Mouse (Mus musculus) kidney, postnatal 0 days (tissue): ENCODE measurements around the gene Srgap3. TPM values are rescaled to one million over a fixed set of nuclear protein-coding genes. Genes with fewer than 3 reads are reported as not detected.

Experiments
- ATAC-seq: fragments of 200-750 bp; cut with Nextera tagmentation; replicated peaks from 2 replicates; pipeline ENCODE4 v1.8.0; 2017; ENCODE audit warnings: low read depth, moderate number of reproducible peaks, moderate TSS enrichment, moderate library complexity; ENCODE audit not compliant: low FRiP score
- DNase-seq: peaks from one replicate; pipeline ENCODE4 v3.0.0-alpha.2; 2016; ENCODE audit warnings: low spot score
- H3K27ac ChIP-seq: fragments of 300-500 bp; sonication (generic); 2 replicates; pipeline ENCODE4 v1.5.1; 2014; ENCODE audit warnings: mild to moderate bottlenecking
- H3K27me3 ChIP-seq: fragments of 300-500 bp; sonication (generic); 2 replicates; pipeline ENCODE4 v1.6.1; 2014; ENCODE audit warnings: low read length, mixed read lengths; ENCODE audit not compliant: insufficient read depth
- H3K36me3 ChIP-seq: fragments of 300-500 bp; sonication (generic); 2 replicates; pipeline ENCODE4 v1.6.1; 2014; ENCODE audit warnings: low read length, mixed read lengths; ENCODE audit not compliant: insufficient read depth
- H3K4me1 ChIP-seq: fragments of 300-500 bp; sonication (generic); replicated peaks from 2 replicates; pipeline ENCODE4 v1.6.1; 2014; ENCODE audit warnings: antibody characterized with exemption, low read length, mixed read lengths; ENCODE audit not compliant: insufficient read depth
- H3K4me2 ChIP-seq: fragments of 300-500 bp; sonication (generic); 2 replicates; pipeline ENCODE4 v1.6.1; 2014; ENCODE audit warnings: mild to moderate bottlenecking, low read length, moderate library complexity, mixed read lengths
- H3K4me3 ChIP-seq: fragments of 300-500 bp; sonication (generic); replicated peaks from 2 replicates; pipeline ENCODE4 v1.5.1; 2014; ENCODE audit warnings: low read depth, low read length
- H3K9ac ChIP-seq: fragments of 300-500 bp; sonication (generic); 2 replicates; pipeline ENCODE4 v1.6.1; 2014; ENCODE audit warnings: low read depth, low read length
- H3K9me3 ChIP-seq: fragments of 300-500 bp; sonication (generic); replicated peaks from 2 replicates; pipeline ENCODE4 v1.6.1; 2016; ENCODE audit warnings: low read length, inconsistent platforms, mixed read lengths
- CTCF ChIP-seq: IDR thresholded peaks from 2 replicates; pipeline ENCODE4 v1.5.1; 2016; ENCODE audit warnings: antibody characterized with exemption, low read depth, mild to moderate bottlenecking, moderate library complexity
- WGBS: fragments of 180-500 bp; shearing (Covaris S2); extraction: QIAGEN DNeasy Blood & Tissue Kit; methylation state at CpG from one replicate; pipeline ENCODE4 v1.1.7; 2014; 5-methylcytosine and 5-hydroxymethylcytosine counted together
- polyA plus RNA-seq: library from polyadenylated mRNA; unstranded; fragments of >200 nt; fragmentation: Nextera tagmentation; extraction: Ambion mirVana; gene quantifications from 2 replicates; pipeline ENCODE4 v1.2.1, GENCODE M21; 2015

Srgap3 gene
- polyA plus RNA-seq, 1 experiment from 2014 or later = 2.1 TPM

DNA sequence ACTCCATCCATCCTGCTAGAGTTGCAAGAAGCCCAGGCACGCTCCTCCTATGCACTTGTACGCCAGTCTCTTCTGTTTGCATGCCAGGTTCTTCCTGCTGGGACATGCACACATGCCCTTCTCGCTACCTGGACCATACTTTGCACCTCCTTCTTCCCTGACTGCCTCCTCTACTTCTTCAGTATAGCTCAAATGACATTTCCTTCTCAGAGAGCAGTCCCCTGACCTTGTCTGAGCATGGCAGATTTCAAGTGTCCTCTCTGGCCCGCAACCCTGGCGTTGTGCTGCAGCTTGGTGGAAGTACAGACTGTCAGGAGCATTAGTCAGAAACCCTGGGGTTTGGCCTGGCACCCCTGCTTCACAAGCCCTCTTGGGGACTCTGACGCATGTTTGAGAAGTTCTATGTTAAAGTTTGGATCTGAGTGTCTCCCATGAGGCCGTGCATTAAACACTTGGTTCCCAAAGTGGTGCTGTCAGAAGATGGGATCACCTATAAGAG, 128.6 kb downstream of the Srgap3 start:
- Histone ChIP-seq H3K4me1 (no peaks in the 10 kb centered on the region), H3K9me3 (no peaks in the 10 kb centered on the region), H3K9ac (no peak overlapping the region), H3K4me2 (no peak overlapping the region), H3K27me3 (no peaks in the 10 kb centered on the region), H3K36me3 (no peaks in the 10 kb centered on the region), H3K4me3 (no peak overlapping the region), H3K27ac (no peak overlapping the region)
- WGBS = 88% methylated on average over 7 of the region's 7 CpGs
- ATAC-seq (no peak), DNase-seq (no peak)
- no peak for TF ChIP-seq CTCF

DNA sequence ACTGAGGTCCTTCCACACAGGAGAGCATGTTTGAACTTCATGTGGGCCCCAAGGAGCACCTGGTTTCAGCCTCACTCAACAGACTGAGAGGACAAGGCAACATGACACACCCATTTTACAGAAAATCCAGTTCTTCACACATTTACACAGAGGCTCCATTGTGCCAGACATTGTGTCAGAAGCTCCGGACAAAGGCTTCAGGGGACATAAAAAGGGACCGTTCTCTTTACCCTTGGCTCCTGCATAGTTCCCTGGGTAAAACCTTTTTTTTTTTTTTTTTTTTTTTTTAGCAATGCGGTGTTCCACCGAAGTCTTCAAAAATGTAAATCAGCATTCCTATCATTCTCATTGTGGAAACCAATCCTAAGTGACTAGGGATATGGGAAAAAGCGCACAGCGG, 131.5 kb downstream of the Srgap3 start:
- no peaks in the 10 kb centered on the region for H3K9me3 ChIP-seq
- H3K4me1 ChIP-seq = no peaks in the 10 kb centered on the region
- DNase-seq (no peak), ATAC-seq (no peak)
- H3K36me3 ChIP-seq = no peaks in the 10 kb centered on the region
- H3K4me3 ChIP-seq = no peak overlapping the region
- no peak for TF ChIP-seq CTCF
- H3K27me3 ChIP-seq = no peaks in the 10 kb centered on the region
- 76% methylated on average over 6 of the region's 6 CpGs for WGBS
- no peak overlapping the region for H3K9ac ChIP-seq
- no peak overlapping the region for H3K4me2 ChIP-seq
- no peak overlapping the region for H3K27ac ChIP-seq

DNA sequence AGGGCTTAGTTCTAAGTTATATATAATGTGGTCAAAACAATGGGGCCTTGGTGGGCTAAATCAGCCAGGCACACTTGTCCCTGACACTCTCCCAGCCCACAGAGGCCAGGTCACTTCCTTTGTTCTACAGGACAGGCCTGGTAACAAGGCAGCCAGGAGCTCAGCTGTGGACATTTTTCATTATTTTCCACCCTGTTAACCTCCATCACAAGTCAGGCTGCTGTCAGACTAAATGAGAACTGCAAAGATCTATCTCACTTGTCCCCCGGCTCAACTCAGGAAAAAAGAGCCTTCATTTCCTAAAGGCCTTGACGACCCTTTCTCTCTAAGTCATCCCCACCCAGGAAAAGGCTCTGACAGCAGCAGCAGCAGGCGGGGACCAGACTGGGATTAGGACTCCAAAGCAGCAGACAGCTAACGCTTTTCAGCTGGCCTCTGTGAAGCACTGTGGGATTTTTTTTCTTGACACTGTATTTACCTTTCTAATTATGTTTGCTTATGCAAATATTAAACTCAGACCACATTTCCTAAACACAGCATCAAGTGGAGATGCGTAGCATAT, 132.5 kb downstream of the Srgap3 start:
- 25% methylated on average over 5 of the region's 5 CpGs for whole genome bisulfite sequencing
- DNase-seq = peak; percentile 74
- no peak overlapping the region for H3K9ac ChIP-seq
- TF ChIP-seq CTCF = no peak
- no peaks in the 10 kb centered on the region for H3K4me1 ChIP-seq
- H3K4me2 ChIP-seq = no peak overlapping the region
- ATAC-seq = no peak
- H3K27ac ChIP-seq = no peak overlapping the region
- no peaks in the 10 kb centered on the region for H3K9me3 ChIP-seq
- no peaks in the 10 kb centered on the region for H3K27me3 ChIP-seq
- H3K4me3 ChIP-seq = no peak overlapping the region
- H3K36me3 ChIP-seq = no peaks in the 10 kb centered on the region

DNA sequence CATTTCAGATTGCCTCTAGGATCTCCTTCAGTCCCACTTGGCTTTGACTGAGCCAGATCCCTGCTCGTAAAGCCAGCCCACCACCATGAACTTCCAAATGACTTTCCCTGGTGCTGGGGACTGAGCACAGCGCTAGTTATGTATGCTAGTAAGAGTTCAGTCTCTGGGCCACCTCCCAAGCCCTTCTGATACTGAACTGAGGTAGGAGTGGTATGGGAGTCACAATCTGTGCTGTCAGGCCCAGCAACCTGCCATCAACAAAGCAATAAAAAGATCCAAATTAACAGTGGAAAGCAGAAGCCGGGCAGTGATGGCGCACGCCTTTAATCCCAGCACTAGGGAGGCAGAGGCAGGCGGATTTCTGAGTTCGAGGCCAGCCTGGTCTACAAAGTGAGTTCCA, 134.2 kb downstream of the Srgap3 start:
- H3K9me3 ChIP-seq = no peaks in the 10 kb centered on the region
- H3K4me3 ChIP-seq = no peak overlapping the region
- H3K27ac ChIP-seq = no peak overlapping the region
- no peak overlapping the region for H3K4me2 ChIP-seq
- no peaks in the 10 kb centered on the region for H3K27me3 ChIP-seq
- no peak overlapping the region for H3K9ac ChIP-seq
- no peaks in the 10 kb centered on the region for H3K36me3 ChIP-seq
- DNase-seq (no peak), ATAC-seq (no peak)
- H3K4me1 ChIP-seq = no peaks in the 10 kb centered on the region
- TF ChIP-seq CTCF = no peak
- 92% methylated on average over 7 of the region's 7 CpGs for WGBS

DNA sequence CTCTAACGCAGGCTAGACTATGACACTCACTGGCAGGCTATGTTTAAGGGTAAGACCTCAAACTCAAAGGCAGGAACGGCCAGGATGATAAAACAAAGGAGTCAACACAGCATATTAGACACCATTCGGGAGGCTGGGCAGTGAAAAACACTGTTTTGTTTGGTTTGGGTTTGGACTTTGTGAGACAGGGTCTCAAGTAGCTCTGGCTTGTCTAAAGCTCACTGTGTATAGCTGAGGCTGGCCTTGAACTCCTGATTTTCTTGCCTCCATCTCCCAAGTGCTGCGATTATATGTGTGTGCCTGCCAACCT, 136.6 kb downstream of the Srgap3 start:
- 84% methylated on average over 4 of the region's 4 CpGs for WGBS
- H3K27ac ChIP-seq = no peak overlapping the region
- H3K36me3 ChIP-seq = no peaks in the 10 kb centered on the region
- H3K9ac ChIP-seq = no peak overlapping the region
- DNase-seq (no peak), ATAC-seq (no peak)
- no peaks in the 10 kb centered on the region for H3K4me1 ChIP-seq
- TF ChIP-seq CTCF = no peak
- no peak overlapping the region for H3K4me2 ChIP-seq
- no peaks in the 10 kb centered on the region for H3K27me3 ChIP-seq
- no peaks in the 10 kb centered on the region for H3K9me3 ChIP-seq
- H3K4me3 ChIP-seq = no peak overlapping the region

DNA sequence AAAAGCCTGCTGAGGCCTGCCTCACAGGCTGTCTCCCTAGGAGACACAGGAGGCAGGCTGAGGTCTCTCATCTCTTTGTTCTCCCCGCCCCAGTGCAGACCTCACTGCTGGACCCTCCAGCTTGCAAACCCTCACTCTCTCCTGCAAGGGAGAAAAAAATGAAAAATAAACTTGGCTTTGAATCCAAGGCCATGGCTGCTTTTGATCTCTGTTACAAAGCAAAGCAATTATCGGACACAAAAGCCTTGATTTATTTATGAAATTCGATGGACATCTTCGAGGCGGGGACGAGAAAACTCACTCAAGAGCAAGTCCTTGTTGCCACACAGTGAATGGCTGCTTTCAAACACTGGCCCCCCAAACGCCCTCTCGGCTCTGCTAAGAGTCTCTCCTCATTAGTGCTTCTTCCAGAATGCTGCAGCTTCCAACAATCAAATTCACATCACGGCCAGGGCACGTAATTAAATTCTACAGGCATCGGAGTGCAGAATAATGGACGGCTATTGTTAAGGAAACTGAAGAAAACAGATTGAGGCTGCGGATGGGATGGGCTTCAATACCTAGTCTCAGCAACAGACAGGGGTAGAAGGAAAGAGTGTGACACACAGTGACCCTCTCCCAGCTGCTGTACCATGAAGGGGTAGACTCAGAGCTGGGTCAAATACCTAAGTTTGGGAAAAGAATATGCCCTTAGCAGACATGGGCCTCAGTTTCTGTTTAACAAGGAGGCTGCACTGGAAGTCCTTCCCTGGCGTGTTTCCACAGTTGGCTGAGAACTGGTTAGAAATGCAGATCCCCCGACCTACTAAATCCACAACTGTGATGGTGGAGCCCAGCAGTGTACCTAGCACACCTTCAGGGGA, 137.2 kb downstream of the Srgap3 start:
- no peak for ATAC-seq

More for the DNA sequence above, 137.2 kb downstream of the Srgap3 start:
- TF ChIP-seq CTCF = no peak
- Histone ChIP-seq H3K36me3 (no peaks in the 10 kb centered on the region), H3K4me2 (no peak overlapping the region), H3K27ac (no peak overlapping the region), H3K4me1 (no peaks in the 10 kb centered on the region), H3K9ac (no peak overlapping the region), H3K9me3 (no peaks in the 10 kb centered on the region), H3K4me3 (no peak overlapping the region), H3K27me3 (no peaks in the 10 kb centered on the region)
- no peak for DNase-seq
- 42% methylated on average over 15 of the region's 15 CpGs for WGBS
